28 mouse cellular contexts compared by ENCODE assay signal in genomic region chr4:151046524-151046923, GRCm38 (mm10). TPM values are rescaled to one million over a fixed set of nuclear protein-coding genes. Genes with fewer than 3 reads are reported as not detected.
DNase-seq lines count a peak whose midpoint lies in the region; ATAC-seq and TF ChIP-seq lines count a peak whose summit lies in the region.
"Had no signal": no experiment of that assay in that cellular context is flagged by ENCODE, and none has a peak within 500 bp of the region (broad histone marks: within the 10 kb centered on the region; RNA-seq: fewer than 3 reads in every experiment).

No protein-coding gene starts in this region.

- no peaks in the 10 kb centered on the region for H3K9me3 ChIP-seq in heart, embryonic 11.5 days (replicated peaks; ENCODE audit: control insufficient read depth, low read length)
- H3K9me3 ChIP-seq: G1E had no signal

- H3K36me3 ChIP-seq in heart, embryonic 11.5 days (ENCODE audit: control insufficient read depth, insufficient read depth, low read length): 0 out of 2 replicates have a peak, but pooled peaks cover 4% of the 10 kb centered on the region

- H3K4me3 ChIP-seq in cerebellum, adult 2 months (replicated peaks; ENCODE audit: insufficient read depth, low read depth, low read length): no peak overlapping the region
- H3K4me3 ChIP-seq in heart, embryonic 11.5 days (ENCODE audit: low read depth, low read length): no peak overlapping the region
- H3K4me3 ChIP-seq in layer of hippocampus, adult 2 months: no peak overlapping the region

- no peak for TF ChIP-seq CTCF in cerebellum, adult 2 months (IDR thresholded peaks at IDR 0.05; ENCODE audit: borderline replicate concordance, insufficient read depth, low read depth, low read length)
- no peak for TF ChIP-seq CTCF in layer of hippocampus, adult 2 months (conservative IDR thresholded peaks at IDR 0.05)

- no peaks in the 10 kb centered on the region for H3K27me3 ChIP-seq in cerebellum, adult 2 months (ENCODE audit: control insufficient read depth, insufficient read depth, low read length)
- no peaks in the 10 kb centered on the region for H3K27me3 ChIP-seq in heart, embryonic 11.5 days (ENCODE audit: control insufficient read depth, insufficient read depth, low read length)
- H3K27me3 ChIP-seq: CH12.LX, Patski had no signal

- TF ChIP-seq POLR2A in cerebellum, adult 2 months (IDR thresholded peaks at IDR 0.05; ENCODE audit: borderline replicate concordance, insufficient read depth, low read length): no peak

- H3K9ac ChIP-seq in heart, embryonic 11.5 days (ENCODE audit: low read depth, low read length): no peak overlapping the region

- H3K27ac ChIP-seq in cerebellum, adult 2 months (ENCODE audit: insufficient read depth, low read length): no peak overlapping the region
- no peak overlapping the region for H3K27ac ChIP-seq in heart, embryonic 11.5 days (ENCODE audit: low read depth, low read length)
- H3K27ac ChIP-seq in layer of hippocampus, adult 2 months: peak overlapping the region; percentile 100; the same call in 1 of the 2 replicates

- no peak for ATAC-seq in heart, embryonic 11.5 days (replicated peaks; ENCODE audit: insufficient number of reproducible peaks, low FRiP score, low TSS enrichment)
- ATAC-seq: activated CD4-positive, CD25-positive, alpha-beta regulatory T cell, adult 4 months; CD4-positive, CD25-positive, alpha-beta regulatory T cell, adult 4 months; Patski had no signal

- peak; percentile 52 for DNase-seq in cerebellum, adult 9-10 months
- no peak for DNase-seq in cerebellum, adult 2 months
- DNase-seq in cerebellum, adult 9-11 months: peak; percentile 29
- DNase-seq in cerebellum, postnatal 4 days (ENCODE audit: low spot score in 2 of 2): no peak
- peak; percentile 72 for DNase-seq in heart, adult 11 months
- no peak for DNase-seq in layer of hippocampus, adult 2 months (ENCODE audit: low spot score in 2 of 2)
- DNase-seq in layer of hippocampus, postnatal 14 days (ENCODE audit: low spot score in 2 of 2): no peak
- DNase-seq: adrenal gland, adult 2 months; adrenal gland, adult 8-10 months; adrenal gland, postnatal 10 days; adrenal gland, postnatal 14 days; adrenal gland, postnatal 25 days; adrenal gland, postnatal 36 days; B cell, adult 2 months; cerebellum, adult 11 months; cerebellum, adult 11-12 months had no signal

- peaks cover 10% of the 10 kb centered on the region; the same call in 1 of the 2 replicates for H3K4me1 ChIP-seq in cerebellum, adult 2 months (ENCODE audit: control insufficient read depth, insufficient read depth, low read length)
- peaks cover 11% of the 10 kb centered on the region; the same call in 1 of the 2 replicates for H3K4me1 ChIP-seq in heart, embryonic 11.5 days (ENCODE audit: control insufficient read depth, insufficient read depth, low read length)

- no peak overlapping the region for H3K4me2 ChIP-seq in heart, embryonic 11.5 days

- WGBS in cerebellum, adult 2 months: 82% methylated on average over 3 of the region's 3 CpGs
- WGBS in heart, embryonic 11.5 days (ENCODE audit: insufficient replicate concordance): 88% methylated on average over 3 of the region's 3 CpGs

RNA-seq across cellular contexts. Expression of gene Per3, which starts 2.1 kb away (rescaled TPM):
- 40.0 TPM in 2 replicates for polyA plus RNA-seq in cerebellum, adult 2 months (2012; rRNA removed)
- polyA plus RNA-seq in heart, embryonic 11.5 days (2014; fragmentation: Nextera tagmentation; extraction: Ambion mirVana): 6.6 and 6.7 TPM in 2 replicates
- 10 to 100 TPM; 31.6 to 35.6 TPM for total RNA-seq in layer of hippocampus, adult 2 months (2021)
- total RNA-seq in layer of hippocampus, postnatal 14 days (2021): 10 to 100 TPM; 18.7 to 18.9 TPM

RNA-seq across cellular contexts. Expression of gene Vamp3, which starts 11.2 kb away (rescaled TPM):
- 61.3 and 67.9 TPM in 2 replicates for polyA plus RNA-seq in cerebellum, adult 2 months (2012; rRNA removed)
- polyA plus RNA-seq in heart, embryonic 11.5 days (2014; fragmentation: Nextera tagmentation; extraction: Ambion mirVana): 88.5 and 102 TPM in 2 replicates
- 10 to 100 TPM; 27.3 to 31.3 TPM for total RNA-seq in layer of hippocampus, adult 2 months (2021)
- 10 to 100 TPM; 38.7 to 40.6 TPM for total RNA-seq in layer of hippocampus, postnatal 14 days (2021)

RNA-seq across cellular contexts. Expression of gene Gm13090, which starts 42.8 kb away (rescaled TPM):
- not detected in 2 replicates for polyA plus RNA-seq in cerebellum, adult 2 months (2012; rRNA removed)
- polyA plus RNA-seq in heart, embryonic 11.5 days (2014; fragmentation: Nextera tagmentation; extraction: Ambion mirVana): 0.21 TPM in 1 of 2 replicates, not detected in the other
- not detected for total RNA-seq in layer of hippocampus, adult 2 months (2021)
- not detected for total RNA-seq in layer of hippocampus, postnatal 14 days (2021)
- total RNA-seq: adrenal gland, adult 18-20 months; adrenal gland, adult 2 months; adrenal gland, adult 8-10 months; adrenal gland, postnatal 10 days; adrenal gland, postnatal 14 days; adrenal gland, postnatal 25 days; adrenal gland, postnatal 36 days; adrenal gland, postnatal 4 days; CH12.LX; ES-E14; G1E; MEL had no signal
- polyA plus RNA-seq: activated CD4-positive, CD25-positive, alpha-beta regulatory T cell, adult 4 months; adrenal gland, adult 2 months; brain, embryonic 14.5 days; C2C12; CD4-positive, CD25-positive, alpha-beta regulatory T cell, adult 4 months; G1E; Patski had no signal

RNA-seq across cellular contexts. Expression of gene Uts2, which starts 49.6 kb away (rescaled TPM):
- polyA plus RNA-seq in cerebellum, adult 2 months (2012; rRNA removed): 1.9 and 3.1 TPM in 2 replicates
- not detected in 2 replicates for polyA plus RNA-seq in heart, embryonic 11.5 days (2014; fragmentation: Nextera tagmentation; extraction: Ambion mirVana)
- not detected for total RNA-seq in layer of hippocampus, adult 2 months (2021)
- not detected for total RNA-seq in layer of hippocampus, postnatal 14 days (2021)
- total RNA-seq: adrenal gland, adult 18-20 months; adrenal gland, adult 2 months; adrenal gland, adult 8-10 months; adrenal gland, postnatal 10 days; adrenal gland, postnatal 14 days; adrenal gland, postnatal 25 days; adrenal gland, postnatal 36 days; adrenal gland, postnatal 4 days; CH12.LX; ES-E14; G1E; MEL had no signal
- polyA plus RNA-seq: activated CD4-positive, CD25-positive, alpha-beta regulatory T cell, adult 4 months; adrenal gland, adult 2 months; brain, embryonic 14.5 days; C2C12; CD4-positive, CD25-positive, alpha-beta regulatory T cell, adult 4 months; G1E; Patski had no signal

Comparison
In these comparisons a context has a peak if more than half of its experiments do, and no peak if none do; other contexts are left out.
1. DNase-seq: peak in cerebellum, adult 9-10 months (single experiment), cerebellum, adult 9-11 months (single experiment) and heart, adult 11 months (single experiment); none in cerebellum, adult 2 months (0 of 2), cerebellum, postnatal 4 days (0 of 2), layer of hippocampus, adult 2 months (0 of 2) and layer of hippocampus, postnatal 14 days (0 of 2).